Mouse (Mus musculus) intestine, embryonic 14.5 days (tissue): ENCODE measurements around the gene Lhfpl2. TPM values are rescaled to one million over a fixed set of nuclear protein-coding genes. Genes with fewer than 3 reads are reported as not detected.

Source experiments
- ATAC-seq: fragments of 200-750 bp; cut with Nextera tagmentation; replicated peaks from 2 replicates; pipeline ENCODE4 v1.8.0; 2017; ENCODE audit warnings: low read depth, moderate number of reproducible peaks, moderate TSS enrichment, moderate library complexity; ENCODE audit not compliant: low FRiP score, low TSS enrichment
- DNase-seq: peaks from one replicate; pipeline ENCODE4 v3.0.0-alpha.2; 2018; ENCODE audit warnings: low spot score
- H3K27ac ChIP-seq: fragments of 300-500 bp; sonication (generic); 2 replicates; pipeline ENCODE4 v1.5.1; 2014; ENCODE audit warnings: low read depth, mild to moderate bottlenecking, control low read depth
- H3K27me3 ChIP-seq: fragments of 300-500 bp; sonication (generic); replicated peaks from 2 replicates; pipeline ENCODE4 v1.6.1; 2014; ENCODE audit warnings: low read length, control low read depth; ENCODE audit not compliant: control insufficient read depth, insufficient read depth
- H3K36me3 ChIP-seq: fragments of 300-500 bp; sonication (generic); 2 replicates; pipeline ENCODE4 v1.6.1; 2014; ENCODE audit warnings: low read length, control low read depth; ENCODE audit not compliant: control insufficient read depth, insufficient read depth
- H3K4me1 ChIP-seq: fragments of 300-500 bp; sonication (generic); replicated peaks from 2 replicates; pipeline ENCODE4 v1.6.1; 2014; ENCODE audit warnings: low read length, control low read depth, mixed read lengths; ENCODE audit not compliant: control insufficient read depth, insufficient read depth
- H3K4me2 ChIP-seq: fragments of 300-500 bp; sonication (generic); 2 replicates; pipeline ENCODE4 v1.6.1; 2014; ENCODE audit warnings: low read length
- H3K4me3 ChIP-seq: fragments of 300-500 bp; sonication (generic); 2 replicates; pipeline ENCODE4 v1.5.1; 2014; ENCODE audit warnings: low read depth, low read length, control low read depth, mixed read lengths
- H3K9ac ChIP-seq: fragments of 300-500 bp; sonication (generic); 2 replicates; pipeline ENCODE4 v1.6.1; 2014; ENCODE audit warnings: mild to moderate bottlenecking, low read length
- H3K9me3 ChIP-seq: fragments of 300-500 bp; sonication (generic); 2 replicates; pipeline ENCODE4 v1.6.1; 2016; ENCODE audit warnings: low read length, control low read depth; ENCODE audit not compliant: control insufficient read depth
- WGBS: fragments of 180-500 bp; shearing (Covaris S2); extraction: QIAGEN DNeasy Blood & Tissue Kit; methylation state at CpG from one replicate; pipeline ENCODE4 v1.1.7; 2014; 5-methylcytosine and 5-hydroxymethylcytosine counted together
- polyA plus RNA-seq: library from polyadenylated mRNA; unstranded; fragments of >200 nt; fragmentation: Nextera tagmentation; extraction: Ambion mirVana; gene quantifications from 2 replicates; pipeline ENCODE4 v1.2.1, GENCODE M21; 2014

Lhfpl2 gene
- polyA plus RNA-seq, 1 experiment from 2014 or later: 17.3 TPM

DNA sequence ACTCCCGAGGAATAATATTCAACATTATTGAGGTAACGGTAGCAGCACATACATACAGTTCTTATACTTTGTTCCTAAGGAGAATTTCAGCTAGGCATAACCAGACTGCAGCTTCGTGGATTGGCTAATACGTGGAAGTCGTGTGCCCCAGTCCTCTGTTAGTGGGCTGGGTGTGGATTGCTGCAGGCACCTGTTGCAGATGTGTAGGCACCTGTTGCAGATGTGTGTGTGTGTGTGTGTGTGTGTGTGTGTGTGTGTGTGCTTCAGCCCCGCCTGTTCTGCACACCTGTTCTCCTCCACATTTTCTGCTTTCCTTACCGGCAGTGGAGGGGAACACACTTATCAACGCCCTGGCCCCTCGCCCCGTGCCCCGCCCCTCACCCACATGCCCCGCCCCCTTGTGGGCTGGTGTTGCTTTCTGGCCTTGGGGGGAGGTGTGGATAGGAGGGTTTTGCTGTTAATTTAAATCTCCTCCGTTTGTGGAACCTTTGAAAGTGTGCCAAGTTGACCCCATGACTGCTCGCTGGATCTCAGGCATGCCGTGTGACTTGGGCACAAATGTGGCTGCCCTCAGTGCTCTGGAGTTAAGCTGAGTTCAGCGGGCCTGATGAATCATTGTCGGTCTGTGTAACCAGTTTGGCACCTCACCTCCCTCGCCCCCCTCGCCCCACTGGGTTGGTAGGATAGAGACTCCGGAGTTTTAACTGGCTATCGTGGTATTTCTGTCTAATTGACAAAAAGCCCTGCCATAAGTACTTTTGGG is 4.9 kb downstream of the Lhfpl2 start:
- Histone ChIP-seq H3K27me3 (no peaks in the 10 kb centered on the region), H3K4me2 (peak overlapping the region; percentile 34), H3K9me3 (peaks cover 5% of the 10 kb centered on the region; the same call in 1 of the 2 replicates), H3K36me3 (no peaks in the 10 kb centered on the region), H3K4me3 (no peak overlapping the region), H3K4me1 (peaks cover 36% of the 10 kb centered on the region), H3K27ac (no peak overlapping the region), H3K9ac (no peak overlapping the region)
- DNase-seq: no peak
- 21% methylated on average over 21 of the region's 21 CpGs for WGBS
- peak; percentile 36; the same call in 1 of the 2 replicates for ATAC-seq

DNA sequence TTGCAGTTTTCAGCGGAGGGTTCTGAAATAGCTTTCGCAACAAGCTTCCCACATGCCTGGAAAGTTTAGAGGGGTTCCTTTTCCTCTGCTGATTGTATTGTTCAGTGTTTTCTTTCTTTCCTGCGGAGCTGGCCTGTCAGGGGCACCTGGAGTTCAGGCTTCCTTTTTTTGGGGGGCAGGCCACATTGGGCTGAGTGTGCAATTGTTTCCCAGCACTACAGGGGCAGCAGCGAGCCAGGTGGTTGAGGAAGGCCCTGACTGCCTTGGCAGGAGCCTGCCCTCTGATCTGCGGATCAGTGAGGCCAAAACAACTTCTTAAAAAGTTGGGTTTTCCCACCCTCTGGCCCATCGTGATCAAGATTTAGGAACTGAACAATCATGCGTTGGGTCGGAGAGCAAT is 5.6 kb downstream of the Lhfpl2 start:
- Histone ChIP-seq H3K27me3 (no peaks in the 10 kb centered on the region), H3K9me3 (peaks cover 5% of the 10 kb centered on the region; the same call in 1 of the 2 replicates), H3K4me3 (no peak overlapping the region), H3K4me1 (peaks cover 36% of the 10 kb centered on the region), H3K4me2 (peak overlapping the region; percentile 34), H3K9ac (no peak overlapping the region), H3K27ac (no peak overlapping the region), H3K36me3 (no peaks in the 10 kb centered on the region)
- 55% methylated on average over 8 of the region's 8 CpGs for WGBS
- ATAC-seq: no peak
- no peak for DNase-seq

DNA sequence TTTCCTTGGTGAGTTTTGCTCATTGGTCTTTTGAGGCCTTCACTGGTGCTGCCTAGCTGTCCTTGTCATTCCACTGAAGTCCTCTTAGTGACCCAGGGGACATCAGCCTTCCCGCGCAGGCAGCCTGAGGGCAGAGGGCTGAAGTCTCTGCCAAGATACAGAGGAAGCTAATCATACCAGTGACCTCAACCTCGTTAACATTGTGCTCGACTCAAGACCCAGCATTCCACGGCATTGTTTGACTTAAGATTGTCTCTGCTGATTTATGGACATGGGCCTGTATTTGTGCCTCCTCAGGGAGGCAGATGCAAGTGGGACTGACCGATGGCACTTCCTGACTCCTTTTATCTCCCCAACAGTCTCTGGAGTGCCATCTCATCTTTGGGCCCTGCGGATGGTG is 7.0 kb downstream of the Lhfpl2 start:
- Histone ChIP-seq H3K9ac (no peak overlapping the region), H3K27ac (no peak overlapping the region), H3K27me3 (no peaks in the 10 kb centered on the region), H3K9me3 (peaks cover 5% of the 10 kb centered on the region; the same call in 1 of the 2 replicates), H3K36me3 (no peaks in the 10 kb centered on the region), H3K4me1 (peaks cover 26% of the 10 kb centered on the region), H3K4me2 (no peak overlapping the region), H3K4me3 (no peak overlapping the region)
- ATAC-seq: no peak
- WGBS: 34% methylated on average over 7 of the region's 7 CpGs
- no peak for DNase-seq

DNA sequence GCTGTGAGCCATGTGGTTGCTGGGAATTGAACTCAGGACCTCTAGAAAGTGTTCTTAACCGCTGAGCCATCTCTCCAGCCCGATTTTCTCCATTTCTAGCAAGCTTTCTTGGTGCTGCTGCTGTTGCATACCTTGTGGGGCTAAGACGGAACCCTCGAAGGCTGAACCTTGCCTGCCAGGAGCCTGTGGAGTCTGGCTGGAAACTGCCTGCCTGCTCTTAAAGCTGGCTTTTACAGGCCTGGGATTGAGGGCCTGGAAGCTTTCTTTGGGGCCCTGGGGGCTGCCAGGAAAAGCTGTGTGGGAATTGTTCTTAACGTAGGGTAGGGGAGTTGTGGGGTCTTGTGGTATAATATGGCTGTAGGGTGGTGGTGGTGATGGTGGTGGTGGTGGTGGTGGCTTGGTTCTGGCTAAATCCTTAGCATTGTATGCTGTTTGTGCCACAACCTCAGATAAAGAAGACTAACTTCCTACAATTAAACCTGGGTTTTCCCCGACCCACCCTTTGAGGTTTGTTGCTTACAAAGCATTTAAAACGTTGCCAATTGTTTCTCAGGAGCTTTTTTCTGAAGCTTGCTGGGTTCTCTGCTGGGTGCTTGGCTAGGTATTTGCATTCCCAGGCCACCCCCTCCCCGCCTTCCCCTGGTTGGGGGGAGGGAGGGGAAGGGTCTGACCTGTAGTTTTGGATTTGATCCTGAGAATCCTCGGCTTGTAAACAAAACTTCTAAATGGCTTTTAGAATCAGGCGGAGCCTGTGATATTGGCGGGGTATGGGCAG is 7.9 kb downstream of the Lhfpl2 start:
- DNase-seq (no peak), ATAC-seq (no peak)
- Histone ChIP-seq H3K9ac (no peak overlapping the region), H3K4me2 (no peak overlapping the region), H3K9me3 (no peaks in the 10 kb centered on the region), H3K36me3 (no peaks in the 10 kb centered on the region), H3K4me3 (no peak overlapping the region), H3K27ac (no peak overlapping the region), H3K4me1 (peaks cover 26% of the 10 kb centered on the region), H3K27me3 (no peaks in the 10 kb centered on the region)
- WGBS: 45% methylated on average over 11 of the region's 11 CpGs

DNA sequence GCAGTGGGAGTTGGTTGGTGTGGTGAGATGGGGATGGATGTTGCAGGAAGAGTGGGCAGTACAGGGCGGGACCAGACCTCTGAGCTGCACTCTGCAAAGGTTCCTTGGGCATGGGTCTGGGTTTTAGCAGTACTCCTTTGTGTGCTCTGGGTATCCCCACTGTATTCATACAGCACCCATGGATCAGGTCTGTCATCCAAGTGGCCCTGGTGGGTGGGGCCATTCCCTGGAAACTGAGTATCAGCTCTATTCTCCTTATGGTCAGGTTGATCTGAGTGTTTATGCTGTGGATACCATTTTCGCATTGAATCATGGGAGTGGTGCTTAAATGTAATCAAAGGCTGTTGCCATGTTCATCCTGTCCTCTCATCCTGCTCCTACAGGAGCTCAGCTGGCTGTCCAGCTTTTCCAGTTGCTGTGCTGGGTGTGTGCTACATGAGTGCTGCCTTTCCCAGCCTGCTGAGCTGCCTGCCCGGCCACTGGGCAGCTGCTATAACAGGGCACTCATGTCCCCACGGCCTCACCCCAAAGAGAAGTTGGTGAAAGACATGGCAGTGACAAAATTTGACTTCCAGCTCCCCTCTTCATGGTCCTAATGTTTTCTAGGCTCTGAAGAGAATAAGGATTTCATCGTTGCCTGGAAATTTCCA is 9.2 kb downstream of the Lhfpl2 start:
- H3K27ac ChIP-seq: no peak overlapping the region
- H3K4me2 ChIP-seq: no peak overlapping the region
- WGBS: 83% methylated on average over 5 of the region's 5 CpGs
- H3K27me3 ChIP-seq: no peaks in the 10 kb centered on the region
- no peaks in the 10 kb centered on the region for H3K36me3 ChIP-seq
- peaks cover 26% of the 10 kb centered on the region for H3K4me1 ChIP-seq
- DNase-seq (no peak), ATAC-seq (no peak)
- no peaks in the 10 kb centered on the region for H3K9me3 ChIP-seq
- no peak overlapping the region for H3K4me3 ChIP-seq
- no peak overlapping the region for H3K9ac ChIP-seq

DNA sequence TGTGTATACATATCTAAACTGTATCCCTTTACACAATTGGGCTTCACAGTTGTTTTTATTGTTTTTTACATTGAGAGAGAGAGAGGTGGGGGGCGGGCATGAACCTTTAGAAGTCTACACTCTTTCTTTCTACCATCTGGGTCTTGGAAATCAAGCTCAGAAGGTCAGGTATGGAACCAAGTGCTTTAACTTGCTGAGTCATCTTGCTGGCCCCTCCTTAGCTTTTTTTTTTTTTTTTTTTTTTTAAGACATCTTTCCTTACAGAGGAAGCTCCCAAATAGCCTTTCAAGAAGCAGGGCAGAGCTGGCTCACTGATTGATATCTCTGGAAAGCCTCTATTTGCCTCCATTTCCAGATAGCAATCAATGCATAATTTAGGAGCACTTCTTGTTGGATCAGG is 10.7 kb downstream of the Lhfpl2 start:
- Histone ChIP-seq H3K9me3 (no peaks in the 10 kb centered on the region), H3K4me3 (no peak overlapping the region), H3K36me3 (no peaks in the 10 kb centered on the region), H3K4me1 (peaks cover 27% of the 10 kb centered on the region), H3K9ac (no peak overlapping the region), H3K27ac (no peak overlapping the region), H3K4me2 (no peak overlapping the region), H3K27me3 (no peaks in the 10 kb centered on the region)
- 100% methylated on average over 1 of the region's 1 CpGs for WGBS
- no peak for DNase-seq
- ATAC-seq: no peak

DNA sequence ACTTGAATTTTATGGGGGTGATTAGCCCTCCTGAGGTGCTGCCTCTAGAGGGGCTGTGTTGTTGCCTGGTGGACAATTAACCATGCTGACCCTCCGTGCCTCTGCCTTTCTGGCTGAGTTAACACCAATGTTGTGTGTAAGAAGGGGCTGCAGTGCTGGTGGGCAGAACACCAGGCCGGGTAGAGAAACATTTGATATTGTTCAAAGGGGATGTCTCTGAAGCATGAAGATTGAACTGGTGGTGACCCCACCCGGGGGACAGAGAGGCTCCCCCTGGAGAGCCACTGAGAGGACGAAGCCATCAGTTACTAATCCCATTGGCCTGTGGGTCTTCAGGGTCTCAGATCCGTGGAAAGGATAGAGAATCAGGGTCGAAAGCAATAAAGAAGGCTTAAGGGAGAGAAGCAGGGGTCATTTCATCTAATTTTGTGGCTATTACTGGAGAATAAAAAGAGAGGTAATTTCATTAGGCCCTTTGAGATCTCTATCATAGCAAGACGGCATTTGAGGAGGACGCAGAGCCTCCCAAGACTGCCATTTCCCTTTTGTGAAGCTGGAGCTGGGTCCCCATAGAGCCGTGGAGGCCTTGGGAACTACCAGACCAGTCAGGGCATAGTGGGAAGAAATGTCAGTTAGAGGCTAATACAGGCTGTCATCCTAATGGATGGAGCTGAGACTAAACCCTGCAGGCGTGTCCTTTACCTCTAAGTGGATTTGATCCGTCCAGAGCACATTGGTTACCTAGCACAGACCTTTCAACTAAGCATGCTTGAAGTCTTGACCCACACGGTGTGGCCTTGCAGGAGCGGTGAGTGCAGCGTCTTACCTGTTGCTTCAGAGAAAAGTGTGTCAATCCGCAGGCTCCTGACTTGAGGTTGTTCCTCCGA is 12.1 kb downstream of the Lhfpl2 start:
- 63% methylated on average over 16 of the region's 16 CpGs for WGBS
- Histone ChIP-seq H3K4me3 (no peak overlapping the region), H3K9me3 (no peaks in the 10 kb centered on the region), H3K4me2 (no peak overlapping the region), H3K27ac (no peak overlapping the region), H3K36me3 (no peaks in the 10 kb centered on the region), H3K27me3 (no peaks in the 10 kb centered on the region), H3K4me1 (peaks cover 24% of the 10 kb centered on the region), H3K9ac (no peak overlapping the region)
- ATAC-seq: no peak
- DNase-seq: no peak

DNA sequence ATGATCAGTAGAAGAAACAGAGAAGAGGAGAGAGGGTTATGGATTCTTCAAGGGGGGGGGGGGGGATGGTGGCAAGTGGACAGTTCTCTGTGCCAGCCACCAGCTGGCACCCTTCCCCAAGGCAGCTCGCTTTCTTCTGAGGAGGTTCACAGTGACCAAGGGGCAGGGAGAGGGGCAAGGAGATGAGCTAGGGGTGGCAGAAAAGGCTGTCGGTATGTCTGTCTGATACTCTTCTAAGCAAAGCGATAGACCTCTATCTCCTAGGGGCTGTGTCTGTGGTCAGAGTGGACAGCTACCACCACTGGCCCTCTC is 12.7 kb downstream of the Lhfpl2 start:
- Histone ChIP-seq H3K4me1 (peaks cover 27% of the 10 kb centered on the region), H3K9ac (no peak overlapping the region), H3K4me3 (no peak overlapping the region), H3K27ac (no peak overlapping the region), H3K27me3 (no peaks in the 10 kb centered on the region), H3K36me3 (no peaks in the 10 kb centered on the region), H3K9me3 (no peaks in the 10 kb centered on the region), H3K4me2 (no peak overlapping the region)
- ATAC-seq (no peak), DNase-seq (no peak)
- WGBS: 93% methylated on average over 3 of the region's 3 CpGs
